Mouse (Mus musculus) ovary, postnatal 36 days (tissue): Measurements from ENCODE around the gene Cdk5.

Experiments used
- DNase-seq: peaks from one replicate; pipeline ENCODE4 v3.0.0; 2022; ENCODE audit warnings: low spot score, mixed read lengths

Cdk5 gene

GRCm38 (mm10) chr5:24374216-24374615 lies 49.1 kb downstream of the Cdk5 start:
- DNase-seq: no peak

DNA sequence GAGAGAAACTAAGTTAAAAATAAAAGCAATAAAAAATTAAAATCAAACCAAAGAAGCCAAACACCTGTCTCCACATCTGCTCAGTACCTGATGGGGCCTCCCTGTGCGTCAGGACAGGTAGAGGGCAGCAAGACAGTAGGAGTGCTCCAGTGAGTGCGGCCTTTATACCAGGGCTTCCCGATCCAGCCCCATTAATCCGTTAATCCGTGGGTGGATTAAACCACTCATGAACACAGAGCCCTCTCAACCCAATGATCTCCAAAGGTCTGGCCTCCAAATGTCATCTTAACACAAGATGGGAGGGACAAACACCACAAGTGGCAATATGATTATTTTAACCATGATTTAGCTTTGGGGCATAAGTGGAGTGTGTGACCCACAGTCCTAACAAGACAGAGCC lies 49.5 kb downstream of the Cdk5 start:
- DNase-seq: no peak

DNA sequence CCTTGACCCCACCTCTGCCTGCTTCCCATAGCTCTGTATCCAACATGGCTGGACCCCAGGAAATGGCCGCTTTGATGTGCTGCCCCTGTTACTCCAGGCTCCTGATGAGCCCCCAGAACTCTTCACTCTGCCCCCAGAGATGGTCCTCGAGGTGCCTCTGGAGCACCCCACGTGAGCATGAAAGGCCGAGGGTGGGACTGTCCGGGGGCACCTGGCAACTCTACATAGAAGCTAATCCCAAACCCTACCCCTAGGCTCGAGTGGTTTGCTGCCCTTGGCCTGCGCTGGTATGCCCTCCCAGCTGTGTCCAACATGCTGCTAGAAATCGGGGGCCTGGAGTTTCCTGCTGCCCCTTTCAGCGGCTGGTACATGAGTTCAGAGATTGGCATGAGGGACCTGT lies 53.6 kb downstream of the Cdk5 start:
- DNase-seq: no peak
